Mouse (Mus musculus) heart, embryonic 15.5 days (tissue): Measurements from ENCODE around the gene Rnf103. TPM values are rescaled to one million over a fixed set of nuclear protein-coding genes. Genes with fewer than 3 reads are reported as not detected.

Experiments
- ATAC-seq: fragments of 200-750 bp; cut with Nextera tagmentation; replicated peaks from 2 replicates; pipeline ENCODE4 v1.8.0; 2017; ENCODE audit warnings: low read depth, moderate TSS enrichment; ENCODE audit not compliant: insufficient number of reproducible peaks, insufficient read depth, low FRiP score
- H3K27ac ChIP-seq: fragments of 300-500 bp; sonication (generic); 2 replicates; pipeline ENCODE4 v1.5.1; 2015; ENCODE audit warnings: mild to moderate bottlenecking, inconsistent platforms
- H3K27me3 ChIP-seq: fragments of 300-500 bp; sonication (generic); 2 replicates; pipeline ENCODE4 v1.6.1; 2015; ENCODE audit warnings: inconsistent platforms
- H3K36me3 ChIP-seq: fragments of 300-500 bp; sonication (generic); 2 replicates; pipeline ENCODE4 v1.6.1; 2015; ENCODE audit warnings: mild to moderate bottlenecking, inconsistent platforms
- H3K4me1 ChIP-seq: fragments of 300-500 bp; sonication (generic); replicated peaks from 2 replicates; pipeline ENCODE4 v1.6.1; 2015; ENCODE audit warnings: inconsistent platforms
- H3K4me2 ChIP-seq: fragments of 300-500 bp; sonication (generic); 2 replicates; pipeline ENCODE4 v1.6.1; 2015; ENCODE audit warnings: inconsistent platforms, mild to moderate bottlenecking, moderate library complexity
- H3K4me3 ChIP-seq: fragments of 300-500 bp; sonication (generic); 2 replicates; pipeline ENCODE4 v1.5.1; 2015; ENCODE audit warnings: mild to moderate bottlenecking, inconsistent platforms
- H3K9ac ChIP-seq: fragments of 300-500 bp; sonication (generic); 2 replicates; pipeline ENCODE4 v1.6.1; 2015; ENCODE audit warnings: mild to moderate bottlenecking, inconsistent platforms
- H3K9me3 ChIP-seq: fragments of 300-500 bp; sonication (generic); replicated peaks from 2 replicates; pipeline ENCODE4 v1.6.1; 2016; ENCODE audit warnings: inconsistent platforms
- WGBS: fragments of 180-500 bp; shearing (Covaris S2); methylation state at CpG from one replicate; pipeline ENCODE4 v1.1.7; 2015; ENCODE audit warnings: mixed read lengths; 5-methylcytosine and 5-hydroxymethylcytosine counted together
- polyA plus RNA-seq: library from polyadenylated mRNA; unstranded; fragments of >200 nt; fragmentation: Nextera tagmentation; extraction: Ambion mirVana; gene quantifications from 2 replicates; pipeline ENCODE4 v1.2.1, GENCODE M21; 2015

Gene Rnf103
- polyA plus RNA-seq, 1 experiment from 2014 or later = 15.8 TPM

DNA sequence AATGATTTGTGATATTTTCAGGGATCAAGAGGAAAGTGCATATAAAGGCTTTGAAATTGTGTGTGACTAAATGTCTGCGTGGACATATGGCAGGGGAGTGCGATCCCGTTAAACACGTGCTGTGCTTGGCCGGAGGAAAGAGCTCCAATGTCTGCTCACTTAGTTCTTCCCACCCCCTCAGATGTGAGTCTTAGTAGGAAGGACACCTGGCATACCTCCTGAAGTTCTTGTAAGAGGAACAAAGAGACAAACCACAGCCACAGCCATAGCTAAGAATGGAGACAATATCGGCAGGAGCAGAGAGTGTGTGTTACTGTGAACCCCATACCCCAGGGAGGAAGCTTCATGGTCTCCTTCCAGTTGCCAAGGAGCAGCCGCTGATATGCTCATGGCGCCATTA is 36.5 kb downstream of the Rnf103 start:
- 83% methylated on average over 8 of the region's 8 CpGs for WGBS

GRCm38 (mm10) chr6:71537286-71537685 is 43.6 kb downstream of the Rnf103 start:
- H3K9ac ChIP-seq = no peak overlapping the region
- no peaks in the 10 kb centered on the region for H3K9me3 ChIP-seq
- ATAC-seq = no peak
- no peaks in the 10 kb centered on the region for H3K27me3 ChIP-seq
- 0 out of 2 replicates have a peak, but pooled peaks cover 6% of the 10 kb centered on the region for H3K4me1 ChIP-seq
- H3K27ac ChIP-seq = peak overlapping the region; percentile 12; the same call in 1 of the 2 replicates
- H3K4me2 ChIP-seq = no peak overlapping the region
- no peak overlapping the region for H3K4me3 ChIP-seq
- H3K36me3 ChIP-seq = no peaks in the 10 kb centered on the region

More for the DNA sequence above, 36.5 kb downstream of the Rnf103 start:
- Histone ChIP-seq H3K27ac (no peak overlapping the region), H3K4me3 (no peak overlapping the region), H3K4me2 (no peak overlapping the region), H3K36me3 (no peaks in the 10 kb centered on the region), H3K9ac (no peak overlapping the region), H3K27me3 (no peaks in the 10 kb centered on the region), H3K4me1 (no peaks in the 10 kb centered on the region), H3K9me3 (no peaks in the 10 kb centered on the region)
- ATAC-seq = no peak

GRCm38 (mm10) chr6:71543686-71544499 is 50.2 kb downstream of the Rnf103 start, which contains the start of gene Chmp3:
TSS of gene Chmp3 (plus strand) at chr6:71543797.
- peak within 1 kb of the TSS; percentile 64 for H3K4me2 ChIP-seq
- under 1% methylated on average over 59 of the region's 59 CpGs for WGBS
- H3K4me3 ChIP-seq = peak within 1 kb of the TSS; percentile 85
- H3K27ac ChIP-seq = peak within 1 kb of the TSS; percentile 100
- no peaks in the 10 kb centered on the region for H3K27me3 ChIP-seq
- H3K9me3 ChIP-seq = no peaks in the 10 kb centered on the region
- H3K9ac ChIP-seq = peak within 1 kb of the TSS; percentile 95
- ATAC-seq = peak; percentile 98
- no peaks in the 10 kb centered on the region for H3K36me3 ChIP-seq
- peaks cover 3% of the 10 kb centered on the region for H3K4me1 ChIP-seq

DNA sequence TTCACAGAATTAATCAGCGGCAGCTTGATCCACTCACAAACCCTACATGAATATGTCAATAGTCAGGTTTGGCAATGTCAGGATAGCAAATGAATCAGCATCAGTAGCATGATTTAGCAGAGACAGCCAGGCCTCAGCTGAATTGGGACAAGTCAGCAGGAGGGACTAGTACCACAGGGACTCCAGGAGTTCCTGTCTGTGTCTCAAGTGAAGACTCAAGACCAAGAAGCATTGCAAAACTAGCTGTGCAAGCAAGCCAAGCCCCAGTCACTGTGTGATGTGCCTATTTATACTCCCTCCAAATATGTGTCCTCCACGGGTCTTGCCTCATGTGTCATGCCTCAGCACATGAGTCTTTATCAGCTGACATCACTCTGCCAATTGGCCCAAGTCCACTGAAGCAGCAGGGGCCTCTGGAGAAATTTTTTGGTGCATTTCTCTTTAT is 61.8 kb downstream of the Rnf103 start:
- 0 out of 2 replicates have a peak, but pooled peaks have one; percentile 55 for ATAC-seq

GRCm38 (mm10) chr6:71556826-71557225 is 63.1 kb downstream of the Rnf103 start:
- no peak overlapping the region for H3K4me3 ChIP-seq
- H3K27ac ChIP-seq = no peak overlapping the region
- no peak overlapping the region for H3K9ac ChIP-seq
- 90% methylated on average over 2 of the region's 2 CpGs for WGBS
- H3K9me3 ChIP-seq = no peaks in the 10 kb centered on the region
- ATAC-seq = no peak
- peaks cover 6% of the 10 kb centered on the region for H3K36me3 ChIP-seq
- H3K4me2 ChIP-seq = no peak overlapping the region
- peaks cover 7% of the 10 kb centered on the region; the same call in 1 of the 2 replicates for H3K4me1 ChIP-seq
- no peaks in the 10 kb centered on the region for H3K27me3 ChIP-seq

More for the DNA sequence above, 61.8 kb downstream of the Rnf103 start:
- Histone ChIP-seq H3K9me3 (no peaks in the 10 kb centered on the region), H3K27me3 (no peaks in the 10 kb centered on the region), H3K4me1 (peaks cover 7% of the 10 kb centered on the region; the same call in 1 of the 2 replicates), H3K4me2 (no peak overlapping the region), H3K27ac (peak overlapping the region; percentile 62), H3K9ac (no peak overlapping the region), H3K4me3 (no peak overlapping the region), H3K36me3 (no peaks in the 10 kb centered on the region; the same call in 1 of the 2 replicates)
- 58% methylated on average over 2 of the region's 2 CpGs for WGBS

Other genes with a start within 250 kb of the Rnf103 start
- 54.6 and 68.2 TPM in 2 replicates for gene Krcc1, start 222.2 kb upstream of the Rnf103 start, polyA plus RNA-seq
- 97.1 and 101 TPM in 2 replicates for gene Smyd1, start 171.7 kb upstream of the Rnf103 start, polyA plus RNA-seq
- 0.76 TPM in 1 of 2 replicates, not detected in the other for gene Cd8b1, start 171.1 kb upstream of the Rnf103 start, polyA plus RNA-seq
- 0.66 TPM in 1 of 2 replicates, not detected in the other for gene Cd8a, start 120.5 kb upstream of the Rnf103 start, polyA plus RNA-seq
- gene Rmnd5a, start 53.3 kb upstream of the Rnf103 start, polyA plus RNA-seq = 8.4 and 9.9 TPM in 2 replicates
- 62.6 and 63.0 TPM in 2 replicates for gene Chmp3, start 49.9 kb downstream of the Rnf103 start, polyA plus RNA-seq
- gene Kdm3a, start 139.1 kb downstream of the Rnf103 start, polyA plus RNA-seq = 30.3 and 36.8 TPM in 2 replicates
- gene Reep1, start 213.7 kb downstream of the Rnf103 start, polyA plus RNA-seq = 18.0 and 21.5 TPM in 2 replicates